Mouse (Mus musculus): ENCODE results near the gene Pspn. TPM values are rescaled to one million over a fixed set of nuclear protein-coding genes. Genes with fewer than 3 reads are reported as not detected.

Pspn gene
- polyA plus RNA-seq, 1 experiment from 2014 or later: not detected

DNA sequence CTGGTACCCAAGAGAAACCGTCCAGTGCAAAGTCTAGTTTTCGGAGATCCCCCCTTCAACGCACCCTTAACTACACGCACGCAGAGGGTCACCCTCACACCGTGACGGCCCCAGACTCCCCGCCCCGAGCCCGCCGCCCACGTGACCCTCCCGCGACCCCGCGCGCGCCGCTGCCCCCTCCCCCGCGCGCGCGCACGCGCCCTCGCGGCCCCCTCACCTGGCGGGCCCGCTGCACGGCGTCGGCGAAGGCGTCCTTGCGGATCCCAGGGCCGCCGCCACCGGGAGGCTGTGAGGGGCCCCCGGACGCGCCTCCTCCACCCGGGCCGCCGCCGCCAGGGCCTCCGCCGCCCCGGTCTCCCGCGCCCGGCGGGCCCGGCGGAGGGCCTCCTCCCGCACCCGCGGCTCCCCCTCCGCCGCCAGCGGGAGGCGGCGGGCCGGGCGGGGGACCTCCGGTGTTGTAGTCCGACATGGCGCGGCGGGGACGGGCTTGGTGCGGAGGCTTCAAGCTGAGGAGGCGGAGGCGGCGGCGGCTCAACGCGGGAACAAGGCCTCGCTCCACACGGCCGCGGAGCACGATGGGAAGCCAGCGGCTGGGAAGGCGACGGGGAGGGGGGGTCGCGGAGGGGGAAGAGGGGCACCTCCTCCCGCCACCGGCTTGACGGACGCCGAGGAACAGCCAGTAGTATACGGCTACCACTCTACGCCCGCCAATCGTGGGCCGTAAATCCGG is 31.3 kb upstream of the Pspn start, which contains the start of gene Khsrp:
Gene Khsrp, minus strand, starts transcription at position 592 of the 730 bp plus-strand sequence.
- ATAC-seq (ENCODE audit: insufficient number of reproducible peaks, insufficient read depth, low FRiP score, low read depth): no peak
- under 1% methylated on average over 57 of the region's 99 CpGs for WGBS
- Histone ChIP-seq H3K4me2 (ENCODE audit: low read length) (peak within 1 kb of the TSS; percentile 91), H3K4me3 (ENCODE audit: control insufficient read depth in 1 of 2, insufficient read depth in 1 of 2, low read depth in 1 of 2, low read length in 2 of 2) (peak within 1 kb of the TSS; percentile 84 to 97), H3K4me1 (ENCODE audit: control insufficient read depth in 2 of 2, insufficient read depth in 2 of 2, low read length in 2 of 2) (peaks cover 12 to 18% of the 10 kb centered on the region in 2 experiments), H3K9ac (ENCODE audit: low read length) (peak within 1 kb of the TSS; percentile 99), H3K27me3 (ENCODE audit: control insufficient read depth, insufficient read depth, low read length) (no peaks in the 10 kb centered on the region), H3K9me3 (ENCODE audit: control insufficient read depth, low read length) (no peaks in the 10 kb centered on the region), H3K36me3 (ENCODE audit: control insufficient read depth, insufficient read depth, low read length) (peaks cover 29% of the 10 kb centered on the region), H3K27ac (replicated peaks in 1 of 2; ENCODE audit: control insufficient read depth in 1 of 2, insufficient read depth in 1 of 2, low read depth in 2 of 2, low read length in 2 of 2) (peak within 1 kb of the TSS; percentile 90 to 95)

DNA sequence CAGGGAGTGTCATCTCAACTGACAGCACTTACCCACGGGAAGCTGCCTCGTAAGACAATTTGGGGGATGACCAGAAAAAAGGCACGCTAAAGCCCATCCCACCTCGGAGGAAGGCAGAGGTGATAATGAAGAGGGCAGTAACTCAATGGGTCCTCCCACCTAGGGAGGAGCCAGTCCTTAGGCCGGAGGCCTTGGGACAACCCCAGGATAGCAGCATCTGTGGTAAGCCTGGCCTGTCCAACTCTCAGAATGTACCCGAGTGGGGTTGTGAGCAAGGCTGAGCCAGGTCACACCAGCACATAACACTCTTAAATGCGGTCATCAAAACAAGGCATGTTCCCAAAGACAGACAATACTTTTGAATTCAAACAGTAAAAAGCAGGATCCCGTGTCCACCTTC is 29.9 kb upstream of the Pspn start:
- WGBS: 20% methylated on average over 8 of the region's 8 CpGs
- peak overlapping the region; percentile 84 to 97 for H3K4me3 ChIP-seq (ENCODE audit: control insufficient read depth in 1 of 2, insufficient read depth in 1 of 2, low read depth in 1 of 2, low read length in 2 of 2)
- peaks cover 43% of the 10 kb centered on the region for H3K36me3 ChIP-seq (ENCODE audit: control insufficient read depth, insufficient read depth, low read length)

DNA sequence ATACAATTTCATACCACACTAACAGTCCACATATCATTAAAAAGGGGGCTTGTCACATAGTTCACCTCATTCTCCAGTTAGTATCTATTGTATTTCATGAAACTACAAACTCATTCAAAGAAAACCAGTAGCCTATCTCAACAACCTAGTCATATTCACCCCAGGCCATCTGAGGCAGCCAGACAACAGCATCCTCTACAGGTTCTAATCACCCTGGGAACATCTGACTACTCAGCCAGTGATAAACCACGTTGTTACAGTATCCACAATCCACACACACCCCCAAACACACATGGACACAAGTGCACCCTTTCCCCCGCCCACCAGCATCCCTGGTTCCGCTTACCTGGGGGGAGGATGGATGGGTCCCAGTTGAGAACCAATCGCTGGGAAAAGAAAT is 27.7 kb upstream of the Pspn start:
- Histone ChIP-seq H3K27ac (replicated peaks in 1 of 2; ENCODE audit: control insufficient read depth in 1 of 2, insufficient read depth in 1 of 2, low read depth in 2 of 2, low read length in 2 of 2) (no peak overlapping the region), H3K9me3 (ENCODE audit: control insufficient read depth, low read length) (no peaks in the 10 kb centered on the region), H3K9ac (ENCODE audit: low read length) (no peak overlapping the region), H3K36me3 (ENCODE audit: control insufficient read depth, insufficient read depth, low read length) (peaks cover 65% of the 10 kb centered on the region), H3K4me3 (ENCODE audit: control insufficient read depth in 1 of 2, insufficient read depth in 1 of 2, low read depth in 1 of 2, low read length in 2 of 2) (no peak overlapping the region), H3K4me1 (ENCODE audit: control insufficient read depth in 2 of 2, insufficient read depth in 2 of 2, low read length in 2 of 2) (peaks cover 11 to 16% of the 10 kb centered on the region in 2 experiments), H3K4me2 (ENCODE audit: low read length) (no peak overlapping the region), H3K27me3 (ENCODE audit: control insufficient read depth, insufficient read depth, low read length) (no peaks in the 10 kb centered on the region)
- WGBS: 83% methylated on average over 4 of the region's 4 CpGs
- no peak for ATAC-seq (ENCODE audit: insufficient number of reproducible peaks, insufficient read depth, low FRiP score, low read depth)

More for the DNA sequence above, 29.9 kb upstream of the Pspn start:
- no peaks in the 10 kb centered on the region for H3K9me3 ChIP-seq (ENCODE audit: control insufficient read depth, low read length)
- peak overlapping the region; percentile 91 for H3K4me2 ChIP-seq (ENCODE audit: low read length)
- no peak for ATAC-seq (ENCODE audit: insufficient number of reproducible peaks, insufficient read depth, low FRiP score, low read depth)
- peaks cover 12 to 18% of the 10 kb centered on the region in 2 experiments for H3K4me1 ChIP-seq (ENCODE audit: control insufficient read depth in 2 of 2, insufficient read depth in 2 of 2, low read length in 2 of 2)
- peak overlapping the region in 1 of 2 experiments; percentile 95; a peak in 1 of 4 replicates for H3K27ac ChIP-seq (replicated peaks in 1 of 2; ENCODE audit: control insufficient read depth in 1 of 2, insufficient read depth in 1 of 2, low read depth in 2 of 2, low read length in 2 of 2)
- H3K27me3 ChIP-seq (ENCODE audit: control insufficient read depth, insufficient read depth, low read length): no peaks in the 10 kb centered on the region
- peak overlapping the region; percentile 99 for H3K9ac ChIP-seq (ENCODE audit: low read length)

DNA sequence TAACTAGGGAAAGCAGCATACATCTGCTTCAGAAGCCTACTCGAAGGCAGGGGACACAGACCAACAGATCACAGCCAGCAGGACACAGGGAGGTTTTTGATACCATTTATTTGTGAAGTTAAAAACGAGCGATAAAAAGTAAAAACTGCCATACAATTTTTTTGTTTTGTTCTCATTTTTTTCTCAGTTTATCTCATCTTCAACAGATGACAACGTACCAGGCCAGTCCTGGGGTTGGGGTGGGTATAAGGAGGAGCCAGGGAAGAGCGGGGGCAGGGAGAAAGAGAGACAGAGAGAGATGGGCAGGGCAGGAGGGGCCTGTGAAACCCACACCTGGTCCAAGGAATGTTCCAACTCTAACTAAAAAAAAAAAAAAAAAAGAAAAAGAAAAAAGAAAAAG is 21.1 kb upstream of the Pspn start:
- Histone ChIP-seq H3K4me3 (ENCODE audit: control insufficient read depth in 1 of 2, insufficient read depth in 1 of 2, low read depth in 1 of 2, low read length in 2 of 2) (no peak overlapping the region), H3K27ac (replicated peaks in 1 of 2; ENCODE audit: control insufficient read depth in 1 of 2, insufficient read depth in 1 of 2, low read depth in 2 of 2, low read length in 2 of 2) (no peak overlapping the region), H3K9ac (ENCODE audit: low read length) (no peak overlapping the region), H3K9me3 (ENCODE audit: control insufficient read depth, low read length) (no peaks in the 10 kb centered on the region), H3K4me1 (ENCODE audit: control insufficient read depth in 2 of 2, insufficient read depth in 2 of 2, low read length in 2 of 2) (no peaks in the 10 kb centered on the region), H3K27me3 (ENCODE audit: control insufficient read depth, insufficient read depth, low read length) (no peaks in the 10 kb centered on the region), H3K36me3 (ENCODE audit: control insufficient read depth, insufficient read depth, low read length) (peaks cover 65% of the 10 kb centered on the region), H3K4me2 (ENCODE audit: low read length) (no peak overlapping the region)
- no peak for ATAC-seq (ENCODE audit: insufficient number of reproducible peaks, insufficient read depth, low FRiP score, low read depth)
- WGBS: 85% methylated on average over 5 of the region's 5 CpGs

DNA sequence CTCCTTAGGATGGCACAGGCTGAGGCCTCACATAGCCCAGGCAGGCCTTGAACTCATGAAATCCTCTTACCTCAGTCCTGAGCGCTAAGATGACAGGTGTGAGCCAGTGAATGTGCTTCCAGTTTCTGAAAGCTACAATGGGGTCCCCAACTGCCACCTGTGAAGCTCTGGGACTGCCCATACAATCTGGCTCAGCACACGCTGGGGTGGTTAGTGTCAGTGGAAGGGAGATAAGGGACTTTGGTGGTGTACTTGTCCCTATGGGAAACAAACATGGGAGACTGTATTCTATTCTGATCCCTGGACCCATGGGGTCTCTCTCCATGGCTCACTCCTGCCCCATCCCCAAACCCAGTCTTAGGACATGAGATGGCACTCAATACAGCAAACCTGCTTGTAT is 19.9 kb upstream of the Pspn start:
- Histone ChIP-seq H3K4me3 (ENCODE audit: control insufficient read depth in 1 of 2, insufficient read depth in 1 of 2, low read depth in 1 of 2, low read length in 2 of 2) (no peak overlapping the region), H3K27ac (replicated peaks in 1 of 2; ENCODE audit: control insufficient read depth in 1 of 2, insufficient read depth in 1 of 2, low read depth in 2 of 2, low read length in 2 of 2) (no peak overlapping the region), H3K27me3 (ENCODE audit: control insufficient read depth, insufficient read depth, low read length) (no peaks in the 10 kb centered on the region), H3K9ac (ENCODE audit: low read length) (no peak overlapping the region), H3K4me2 (ENCODE audit: low read length) (no peak overlapping the region), H3K36me3 (ENCODE audit: control insufficient read depth, insufficient read depth, low read length) (peaks cover 52% of the 10 kb centered on the region), H3K4me1 (ENCODE audit: control insufficient read depth in 2 of 2, insufficient read depth in 2 of 2, low read length in 2 of 2) (no peaks in the 10 kb centered on the region), H3K9me3 (ENCODE audit: control insufficient read depth, low read length) (no peaks in the 10 kb centered on the region)
- ATAC-seq (ENCODE audit: insufficient number of reproducible peaks, insufficient read depth, low FRiP score, low read depth): no peak
- 83% methylated on average over 2 of the region's 2 CpGs for WGBS

DNA sequence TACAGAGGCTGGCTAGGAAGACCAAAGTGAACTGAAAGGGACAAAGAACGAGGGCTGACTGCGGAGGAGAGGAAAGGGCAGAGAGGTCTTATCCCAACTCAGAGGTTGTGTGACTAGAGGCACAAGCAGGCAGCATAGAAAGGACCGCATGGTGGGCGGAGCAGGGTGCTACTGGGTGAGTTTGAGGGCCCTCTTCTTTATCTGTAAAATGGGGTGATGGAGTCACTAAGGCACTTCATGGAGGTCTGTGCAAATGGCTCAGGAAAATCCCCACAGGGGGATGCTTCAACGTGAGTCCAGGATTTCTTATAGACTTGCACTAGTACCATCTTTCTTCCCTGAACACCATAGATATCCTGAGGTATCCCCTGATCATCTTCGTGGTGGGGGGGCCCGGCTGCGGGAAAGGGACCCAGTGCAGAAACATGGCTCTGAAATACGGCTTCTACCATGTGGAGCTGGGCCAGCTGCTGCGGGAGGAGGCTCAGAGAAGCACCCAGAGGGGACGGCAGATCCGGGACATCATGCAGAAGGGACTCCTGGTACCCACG is 12.5 kb upstream of the Pspn start:
- no peak for ATAC-seq (ENCODE audit: insufficient number of reproducible peaks, insufficient read depth, low FRiP score, low read depth)
- WGBS: 69% methylated on average over 13 of the region's 13 CpGs
- Histone ChIP-seq H3K4me1 (ENCODE audit: control insufficient read depth in 2 of 2, insufficient read depth in 2 of 2, low read length in 2 of 2) (peaks cover 4 to 11% of the 10 kb centered on the region in 2 experiments; a peak in 2 of 4 replicates), H3K9ac (ENCODE audit: low read length) (peak overlapping the region; percentile 83; the same call in 1 of the 2 replicates), H3K4me2 (ENCODE audit: low read length) (peak overlapping the region; percentile 74), H3K27ac (replicated peaks in 1 of 2; ENCODE audit: control insufficient read depth in 1 of 2, insufficient read depth in 1 of 2, low read depth in 2 of 2, low read length in 2 of 2) (no peak overlapping the region; a peak in 1 of 4 replicates), H3K27me3 (ENCODE audit: control insufficient read depth, insufficient read depth, low read length) (no peaks in the 10 kb centered on the region), H3K9me3 (ENCODE audit: control insufficient read depth, low read length) (no peaks in the 10 kb centered on the region), H3K4me3 (ENCODE audit: control insufficient read depth in 1 of 2, insufficient read depth in 1 of 2, low read depth in 1 of 2, low read length in 2 of 2) (peak overlapping the region in 1 of 2 experiments; percentile 86; a peak in 1 of 4 replicates), H3K36me3 (ENCODE audit: control insufficient read depth, insufficient read depth, low read length) (peaks cover 23% of the 10 kb centered on the region)

DNA sequence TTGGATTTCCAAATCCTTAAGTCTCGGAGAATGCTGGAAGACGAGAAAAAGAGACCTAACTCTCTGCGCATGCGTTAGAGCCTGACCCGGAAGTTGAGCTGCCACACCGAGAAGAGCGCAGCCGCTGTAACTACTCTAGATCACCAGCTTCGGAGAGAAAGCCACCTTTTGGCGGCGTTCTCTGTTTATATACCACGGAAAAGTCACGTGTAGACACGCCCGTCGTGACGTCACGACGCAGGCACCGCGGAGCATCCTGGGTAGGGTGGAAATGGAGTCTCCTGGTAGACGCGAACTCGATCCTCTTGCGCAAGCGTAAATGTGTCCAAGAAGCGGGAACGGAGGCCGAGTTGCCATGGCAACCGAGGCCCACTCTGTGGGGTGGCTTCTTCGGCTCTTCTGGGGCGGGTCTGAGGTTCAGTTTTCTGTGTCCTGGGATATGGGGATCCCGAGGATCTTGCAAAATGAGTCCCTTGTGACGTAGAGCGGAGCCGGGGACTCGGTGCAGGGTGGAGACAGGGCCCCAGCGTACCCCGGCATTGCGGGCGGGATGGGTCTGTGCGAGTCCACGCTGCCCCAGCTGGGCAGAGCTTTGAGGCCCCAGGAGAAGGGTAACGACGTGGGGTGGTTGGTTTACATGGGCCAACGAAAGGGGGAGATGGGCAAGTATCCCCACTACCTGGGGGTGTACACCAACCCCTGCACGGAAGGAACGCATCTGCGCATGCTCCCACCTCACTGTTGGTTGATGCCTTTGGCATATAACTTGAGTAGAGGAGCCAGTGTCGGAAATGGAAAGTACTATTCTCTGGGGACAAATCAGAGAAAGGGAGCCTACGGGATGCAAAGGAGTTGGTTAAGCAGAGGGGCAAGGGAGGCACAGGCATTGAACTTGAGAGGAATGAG is 11.7 kb upstream of the Pspn start, which contains the start of the genes Gtf2f1 and Gm17949:
Gene Gtf2f1, minus strand, starts transcription at position 53 of the 906 bp plus-strand sequence.
Gene Gm17949, plus strand, starts transcription at position 234 of the 906 bp plus-strand sequence.
- WGBS: under 1% methylated on average over 51 of the region's 51 CpGs
- Histone ChIP-seq H3K9me3 (ENCODE audit: control insufficient read depth, low read length) (no peaks in the 10 kb centered on the region), H3K9ac (ENCODE audit: low read length) (peak within 1 kb of the TSS; percentile 90), H3K4me2 (ENCODE audit: low read length) (peak within 1 kb of the TSS; percentile 74), H3K27me3 (ENCODE audit: control insufficient read depth, insufficient read depth, low read length) (no peaks in the 10 kb centered on the region), H3K36me3 (ENCODE audit: control insufficient read depth, insufficient read depth, low read length) (peaks cover 32% of the 10 kb centered on the region), H3K4me3 (ENCODE audit: control insufficient read depth in 1 of 2, insufficient read depth in 1 of 2, low read depth in 1 of 2, low read length in 2 of 2) (peak within 1 kb of the TSS; percentile 86 to 95), H3K27ac (replicated peaks in 1 of 2; ENCODE audit: control insufficient read depth in 1 of 2, insufficient read depth in 1 of 2, low read depth in 2 of 2, low read length in 2 of 2) (peak within 1 kb of the TSS; percentile 77 to 78), H3K4me1 (ENCODE audit: control insufficient read depth in 2 of 2, insufficient read depth in 2 of 2, low read length in 2 of 2) (peaks cover 4 to 11% of the 10 kb centered on the region in 2 experiments; a peak in 2 of 4 replicates)
- peak; percentile 89 for ATAC-seq (ENCODE audit: insufficient number of reproducible peaks, insufficient read depth, low FRiP score, low read depth)
